Mouse (Mus musculus) neural tube, embryonic 15.5 days (tissue): Measurements from ENCODE around the gene Tcf15. TPM values are rescaled to one million over a fixed set of nuclear protein-coding genes. Genes with fewer than 3 reads are reported as not detected.

Source experiments
- ATAC-seq: fragments of 200-750 bp; cut with Nextera tagmentation; 2 replicates; pipeline ENCODE4 v1.8.0; 2017; ENCODE audit warnings: mild to moderate bottlenecking, moderate TSS enrichment, moderate library complexity; ENCODE audit not compliant: low FRiP score
- H3K27ac ChIP-seq: fragments of 300-500 bp; sonication (generic); replicated peaks from 2 replicates; pipeline ENCODE4 v1.5.1; 2015; ENCODE audit warnings: mild to moderate bottlenecking, inconsistent platforms
- H3K27me3 ChIP-seq: fragments of 300-500 bp; sonication (generic); replicated peaks from 2 replicates; pipeline ENCODE4 v1.6.1; 2015; ENCODE audit warnings: inconsistent platforms
- H3K36me3 ChIP-seq: fragments of 300-500 bp; sonication (generic); 2 replicates; pipeline ENCODE4 v1.6.1; 2015; ENCODE audit warnings: inconsistent platforms
- H3K4me1 ChIP-seq: fragments of 300-500 bp; sonication (generic); 2 replicates; pipeline ENCODE4 v1.6.1; 2015; ENCODE audit warnings: inconsistent platforms
- H3K4me2 ChIP-seq: fragments of 300-500 bp; sonication (generic); 2 replicates; pipeline ENCODE4 v1.6.1; 2015; ENCODE audit warnings: inconsistent platforms, mild to moderate bottlenecking, moderate library complexity
- H3K4me3 ChIP-seq: fragments of 300-500 bp; sonication (generic); replicated peaks from 2 replicates; pipeline ENCODE4 v1.5.1; 2015; ENCODE audit warnings: mild to moderate bottlenecking, inconsistent platforms
- H3K9ac ChIP-seq: fragments of 300-500 bp; sonication (generic); replicated peaks from 2 replicates; pipeline ENCODE4 v1.6.1; 2015; ENCODE audit warnings: mild to moderate bottlenecking, inconsistent platforms
- H3K9me3 ChIP-seq: fragments of 300-500 bp; sonication (generic); replicated peaks from 2 replicates; pipeline ENCODE4 v1.6.1; 2016; ENCODE audit warnings: inconsistent platforms
- WGBS: fragments of 180-500 bp; shearing (Covaris S2); methylation state at CpG from one replicate; pipeline ENCODE4 v1.1.7; 2015; ENCODE audit warnings: mixed read lengths; 5-methylcytosine and 5-hydroxymethylcytosine counted together
- polyA plus RNA-seq: library from polyadenylated mRNA; unstranded; fragments of >200 nt; fragmentation: Nextera tagmentation; extraction: Ambion mirVana; gene quantifications from 2 replicates; pipeline ENCODE4 v1.2.1, GENCODE M21; 2015

Gene Tcf15
- polyA plus RNA-seq, 1 experiment from 2014 or later: 2.1 TPM

DNA sequence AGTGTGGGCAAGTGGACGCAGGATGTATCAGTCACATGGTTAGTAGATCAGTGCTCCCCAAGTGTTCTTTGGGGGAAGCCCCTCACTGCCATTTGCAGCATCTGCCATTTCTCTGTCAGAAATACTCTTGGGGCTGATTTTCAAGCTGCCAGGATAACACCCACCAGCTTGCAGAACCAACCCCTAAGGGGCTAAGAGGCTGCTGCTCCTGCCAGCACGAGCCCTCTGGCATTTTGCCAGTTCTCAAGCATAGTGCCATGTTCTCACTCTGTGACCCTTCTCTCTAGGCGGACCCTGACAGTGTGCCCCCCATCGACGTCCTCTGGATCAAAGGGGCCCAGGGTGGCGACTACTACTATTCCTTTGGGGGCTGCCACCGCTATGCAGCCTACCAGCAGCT, 34.7 kb upstream of the Tcf15 start:
- H3K27ac ChIP-seq: no peak overlapping the region
- 51% methylated on average over 7 of the region's 7 CpGs for WGBS
- ATAC-seq: no peak

DNA sequence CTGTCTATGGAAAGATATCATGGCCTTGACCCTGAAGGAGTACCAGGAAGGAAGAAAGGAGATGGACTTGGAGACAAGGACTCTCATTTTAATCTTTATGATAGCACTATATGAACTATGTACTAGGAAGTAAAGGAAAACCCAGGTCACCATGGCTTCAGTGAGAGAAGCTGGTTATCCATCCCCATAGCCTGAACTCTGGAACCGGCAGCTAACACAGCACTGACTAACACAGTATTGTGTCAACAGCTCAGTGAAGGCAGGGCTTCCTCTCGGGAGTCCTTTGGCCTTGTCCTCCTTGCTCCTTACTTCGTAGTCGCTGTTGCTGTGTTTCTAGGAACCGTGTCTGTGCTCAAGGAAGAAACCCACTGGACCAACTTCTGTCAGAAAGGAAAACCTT, 34.0 kb upstream of the Tcf15 start:
- H3K9ac ChIP-seq: no peak overlapping the region
- WGBS: 91% methylated on average over 5 of the region's 5 CpGs
- ATAC-seq: no peak
- H3K4me3 ChIP-seq: no peak overlapping the region
- peaks cover 40% of the 10 kb centered on the region for H3K4me1 ChIP-seq
- H3K9me3 ChIP-seq: no peaks in the 10 kb centered on the region
- H3K27ac ChIP-seq: no peak overlapping the region
- no peak overlapping the region for H3K4me2 ChIP-seq
- no peaks in the 10 kb centered on the region for H3K36me3 ChIP-seq
- H3K27me3 ChIP-seq: no peaks in the 10 kb centered on the region

More for the DNA sequence above, 34.7 kb upstream of the Tcf15 start:
- Histone ChIP-seq H3K9me3 (no peaks in the 10 kb centered on the region), H3K4me2 (no peak overlapping the region), H3K4me1 (peaks cover 33% of the 10 kb centered on the region), H3K9ac (no peak overlapping the region), H3K36me3 (no peaks in the 10 kb centered on the region), H3K27me3 (no peaks in the 10 kb centered on the region), H3K4me3 (no peak overlapping the region)

DNA sequence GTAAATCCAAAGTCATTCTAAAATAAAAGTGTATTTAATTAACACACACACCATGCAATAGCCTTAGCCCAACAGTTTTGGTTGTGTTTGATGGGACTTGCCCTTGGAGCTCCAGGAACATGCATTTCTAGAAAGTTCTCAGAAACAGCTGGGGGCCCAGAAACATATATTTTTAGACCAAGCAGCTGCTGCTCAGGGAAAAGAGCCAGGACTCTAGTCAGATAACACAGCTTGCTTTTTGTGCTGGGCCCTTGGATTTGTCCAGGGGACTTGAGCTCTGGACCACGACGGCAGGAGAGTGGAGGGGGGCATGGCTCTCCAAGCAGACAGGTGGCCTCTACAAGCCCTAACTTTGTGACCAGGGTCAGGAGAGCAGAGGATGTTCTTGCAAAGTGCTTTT, 32.0 kb upstream of the Tcf15 start:
- 65% methylated on average over 2 of the region's 2 CpGs for WGBS
- Histone ChIP-seq H3K9ac (no peak overlapping the region), H3K4me3 (no peak overlapping the region), H3K4me2 (no peak overlapping the region), H3K27me3 (no peaks in the 10 kb centered on the region), H3K4me1 (peaks cover 34% of the 10 kb centered on the region), H3K9me3 (no peaks in the 10 kb centered on the region), H3K36me3 (no peaks in the 10 kb centered on the region), H3K27ac (no peak overlapping the region)
- no peak for ATAC-seq

DNA sequence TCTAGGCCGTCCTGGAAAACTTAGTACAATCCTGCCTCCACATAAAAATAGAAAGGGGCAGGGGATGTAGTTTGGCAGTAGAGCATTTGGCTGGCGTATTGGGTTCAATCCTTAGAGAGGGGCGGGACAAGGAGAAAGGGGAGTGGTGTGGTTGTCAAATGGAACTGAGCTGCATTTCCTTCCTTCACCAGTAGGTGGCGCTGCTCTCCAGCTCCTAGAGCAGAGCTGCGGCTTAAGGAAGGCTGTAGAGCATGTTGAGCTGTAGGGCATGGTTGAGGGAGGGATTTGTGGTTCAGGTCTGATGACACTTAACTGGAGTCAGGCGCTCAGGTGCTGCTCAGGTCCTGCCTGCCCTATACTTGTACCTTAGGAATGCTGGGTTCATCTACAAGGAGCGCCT, 31.4 kb upstream of the Tcf15 start:
- Histone ChIP-seq H3K27me3 (no peaks in the 10 kb centered on the region), H3K36me3 (no peaks in the 10 kb centered on the region), H3K4me3 (no peak overlapping the region), H3K9me3 (no peaks in the 10 kb centered on the region), H3K9ac (no peak overlapping the region), H3K4me2 (no peak overlapping the region), H3K27ac (no peak overlapping the region), H3K4me1 (peaks cover 28% of the 10 kb centered on the region)
- ATAC-seq: peak; percentile 73; the same call in 1 of the 2 replicates
- WGBS: 5% methylated on average over 7 of the region's 7 CpGs

DNA sequence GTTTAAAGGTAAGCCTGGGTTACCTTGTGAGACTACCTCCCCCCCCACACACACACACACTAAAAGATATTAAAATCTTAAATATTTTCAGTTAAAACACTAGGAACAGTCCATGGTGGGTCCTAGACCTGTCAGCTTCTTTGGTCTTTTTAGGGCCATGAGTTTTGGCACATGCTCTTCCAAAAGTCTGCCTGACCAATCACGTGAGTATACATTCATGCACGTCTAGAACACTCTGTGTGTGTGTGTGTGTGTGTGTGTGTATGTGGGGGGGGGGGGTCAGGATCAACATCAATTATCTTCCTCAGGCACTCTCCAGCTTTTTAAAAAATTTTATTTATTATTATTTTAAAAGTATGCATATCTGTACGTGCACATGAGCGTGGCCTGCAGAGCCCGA, 30.9 kb upstream of the Tcf15 start:
- Histone ChIP-seq H3K4me1 (peaks cover 28% of the 10 kb centered on the region), H3K4me2 (no peak overlapping the region), H3K27ac (no peak overlapping the region), H3K9me3 (no peaks in the 10 kb centered on the region), H3K4me3 (no peak overlapping the region), H3K27me3 (no peaks in the 10 kb centered on the region), H3K36me3 (no peaks in the 10 kb centered on the region), H3K9ac (no peak overlapping the region)
- 79% methylated on average over 5 of the region's 5 CpGs for WGBS
- ATAC-seq: no peak

DNA sequence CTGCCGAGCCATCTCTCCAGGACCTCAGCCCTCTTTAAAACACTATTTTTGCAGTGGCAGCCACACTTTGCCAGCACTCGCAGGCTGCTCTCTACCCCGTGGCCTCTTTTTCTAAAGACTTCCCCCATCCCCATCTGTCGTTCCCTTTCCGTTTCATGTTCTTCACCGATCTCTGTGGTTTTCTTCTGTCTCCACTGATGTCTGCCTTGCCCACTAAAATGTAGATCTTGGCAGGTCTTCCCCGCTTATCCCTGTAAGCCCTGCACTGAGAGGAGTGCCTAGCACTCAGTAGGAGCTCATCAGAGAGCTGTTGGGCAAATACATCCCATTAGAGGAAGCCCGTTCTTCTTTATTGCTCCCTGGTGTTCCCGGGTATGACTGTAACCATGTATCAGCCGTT, 30.4 kb upstream of the Tcf15 start:
- H3K27me3 ChIP-seq: no peaks in the 10 kb centered on the region
- 0 out of 2 replicates have a peak overlapping the region, but pooled peaks have one; percentile 9 for H3K27ac ChIP-seq
- ATAC-seq: no peak
- no peak overlapping the region for H3K4me3 ChIP-seq
- no peaks in the 10 kb centered on the region for H3K36me3 ChIP-seq
- no peaks in the 10 kb centered on the region for H3K9me3 ChIP-seq
- 34% methylated on average over 10 of the region's 10 CpGs for WGBS
- H3K4me2 ChIP-seq: no peak overlapping the region
- no peak overlapping the region for H3K9ac ChIP-seq
- peaks cover 28% of the 10 kb centered on the region for H3K4me1 ChIP-seq

DNA sequence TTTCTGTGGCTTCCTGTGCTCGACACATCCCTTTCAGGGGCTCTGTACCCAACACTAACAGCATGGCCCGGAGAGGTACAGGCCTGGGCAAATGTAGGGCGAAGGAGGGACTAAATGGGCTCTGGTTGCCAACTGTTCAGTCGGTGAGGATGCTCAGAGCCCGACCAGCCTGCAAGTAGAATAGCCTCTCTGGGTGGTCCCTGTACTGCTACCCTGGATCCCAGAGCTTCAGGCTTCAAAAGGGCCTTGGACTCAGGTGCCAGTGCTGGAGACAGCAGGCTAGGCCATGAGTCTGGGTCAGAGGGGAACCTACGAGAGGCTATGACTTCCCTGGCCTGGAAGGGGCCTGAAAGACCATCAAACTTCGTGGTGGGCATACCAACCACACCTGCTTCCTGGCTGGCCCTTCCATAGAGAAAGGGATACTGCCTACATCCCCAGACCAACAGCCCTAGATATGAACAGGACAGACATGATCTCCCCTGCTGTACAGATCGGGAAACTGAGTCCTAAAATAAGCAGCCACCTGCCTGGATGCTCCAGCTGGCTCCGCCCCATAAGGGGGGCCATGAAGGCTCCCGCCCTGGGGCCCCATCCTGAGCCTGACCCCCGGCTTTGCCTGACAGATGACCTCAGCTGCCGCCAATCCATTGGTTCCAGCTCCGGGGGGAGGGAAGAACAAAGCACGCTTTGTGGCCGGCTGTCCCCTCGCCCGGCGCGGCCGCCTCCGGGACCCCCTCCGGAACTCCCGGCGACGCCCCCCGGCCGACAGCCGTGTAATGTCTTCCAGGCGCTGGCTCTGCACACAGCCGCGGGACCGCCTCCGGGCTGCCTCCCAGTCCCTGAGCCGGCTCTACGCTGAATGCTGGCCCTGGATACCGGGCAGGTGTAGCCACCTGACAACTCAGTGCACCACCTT, 29.0 kb upstream of the Tcf15 start:
- Histone ChIP-seq H3K27ac (no peak overlapping the region), H3K4me2 (peak overlapping the region; percentile 59), H3K4me1 (peaks cover 25% of the 10 kb centered on the region), H3K4me3 (peak overlapping the region; percentile 26), H3K9ac (peak overlapping the region; percentile 35; the same call in 1 of the 2 replicates), H3K36me3 (no peaks in the 10 kb centered on the region), H3K9me3 (no peaks in the 10 kb centered on the region), H3K27me3 (no peaks in the 10 kb centered on the region)
- peak; percentile 43; the same call in 1 of the 2 replicates for ATAC-seq
- 10% methylated on average over 36 of the region's 36 CpGs for WGBS

DNA sequence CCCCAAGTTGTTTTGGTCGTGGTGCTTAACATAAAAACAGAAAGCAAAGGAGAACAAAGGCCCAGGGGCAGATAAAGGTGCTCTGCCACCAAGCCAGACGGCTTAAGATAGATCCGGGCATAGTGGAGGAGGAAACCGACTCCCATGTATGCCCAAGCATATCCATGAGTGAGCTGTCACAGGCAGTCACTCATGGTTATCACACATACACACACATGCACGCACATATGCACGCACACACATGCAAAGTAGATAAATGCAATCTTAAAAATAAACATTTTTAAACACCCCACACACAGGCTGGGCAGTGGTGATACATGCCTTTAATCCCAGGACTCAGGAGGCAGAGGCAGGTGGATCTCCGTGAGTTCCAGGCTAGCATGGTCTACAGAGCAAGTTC, 25.7 kb upstream of the Tcf15 start:
- no peak for ATAC-seq
- Histone ChIP-seq H3K27me3 (no peaks in the 10 kb centered on the region), H3K4me1 (peaks cover 27% of the 10 kb centered on the region), H3K4me3 (no peak overlapping the region), H3K9ac (no peak overlapping the region), H3K9me3 (no peaks in the 10 kb centered on the region), H3K4me2 (no peak overlapping the region), H3K36me3 (no peaks in the 10 kb centered on the region), H3K27ac (no peak overlapping the region)
- WGBS: 90% methylated on average over 7 of the region's 7 CpGs

DNA sequence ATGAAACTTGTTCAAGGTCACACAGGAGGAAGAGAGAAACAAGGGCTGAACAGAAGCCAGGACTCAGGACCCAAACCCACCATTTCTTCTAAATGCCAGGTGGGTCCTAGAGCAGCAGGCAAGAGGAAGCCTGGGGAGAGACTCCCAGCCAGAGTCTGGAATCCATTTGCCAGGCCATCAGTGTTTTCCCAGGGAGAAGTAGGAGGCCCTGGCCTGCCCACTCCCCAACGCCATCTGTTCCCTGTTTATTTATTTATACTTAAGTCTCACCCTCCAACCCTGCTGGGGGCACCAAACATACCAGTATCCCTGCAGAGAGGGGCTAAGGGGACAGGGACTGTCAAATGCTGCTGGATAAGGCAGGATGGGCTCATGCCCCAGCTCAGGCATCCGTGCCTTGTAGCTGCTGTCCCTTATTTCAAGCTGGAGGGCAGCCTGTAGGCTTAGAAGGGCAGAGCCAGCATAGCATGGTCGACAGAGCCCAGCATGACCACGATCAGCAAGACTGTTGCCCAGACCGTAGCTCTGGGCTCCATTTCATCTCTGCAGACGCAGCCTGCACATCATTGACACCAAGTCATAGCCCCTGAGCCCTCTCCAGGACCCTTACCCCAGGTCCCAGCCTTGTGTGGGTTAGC, 24.0 kb upstream of the Tcf15 start:
- 56% methylated on average over 6 of the region's 6 CpGs for WGBS
- H3K27me3 ChIP-seq: no peaks in the 10 kb centered on the region
- no peak overlapping the region for H3K4me3 ChIP-seq
- H3K27ac ChIP-seq: no peak overlapping the region
- H3K9ac ChIP-seq: no peak overlapping the region
- H3K9me3 ChIP-seq: no peaks in the 10 kb centered on the region
- H3K4me2 ChIP-seq: no peak overlapping the region
- ATAC-seq: no peak
- peaks cover 15% of the 10 kb centered on the region for H3K4me1 ChIP-seq
- H3K36me3 ChIP-seq: no peaks in the 10 kb centered on the region

DNA sequence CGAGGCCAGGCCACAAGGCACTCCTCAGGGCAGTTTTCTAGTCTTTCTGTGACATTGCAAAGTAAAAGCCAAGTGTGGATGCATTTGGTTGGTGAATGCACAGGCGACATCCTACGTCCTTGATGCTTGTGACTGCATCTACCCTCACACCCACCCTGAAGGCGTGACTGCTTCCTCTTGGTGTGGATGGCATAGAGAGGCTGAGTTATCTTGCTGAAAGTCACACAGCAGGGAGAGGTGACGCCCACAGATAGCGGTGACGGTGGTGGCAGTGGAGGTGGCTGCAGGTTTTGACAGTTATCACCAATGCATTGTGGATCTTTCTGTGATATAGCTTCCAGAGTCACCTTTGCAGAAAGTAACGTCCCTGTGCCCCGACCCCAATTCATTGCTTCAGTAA, 20.5 kb upstream of the Tcf15 start:
- Histone ChIP-seq H3K27me3 (no peaks in the 10 kb centered on the region), H3K4me3 (no peak overlapping the region), H3K9me3 (no peaks in the 10 kb centered on the region), H3K4me1 (peaks cover 7% of the 10 kb centered on the region), H3K9ac (no peak overlapping the region), H3K36me3 (no peaks in the 10 kb centered on the region), H3K27ac (no peak overlapping the region), H3K4me2 (no peak overlapping the region)
- 86% methylated on average over 9 of the region's 9 CpGs for WGBS
- ATAC-seq: no peak

DNA sequence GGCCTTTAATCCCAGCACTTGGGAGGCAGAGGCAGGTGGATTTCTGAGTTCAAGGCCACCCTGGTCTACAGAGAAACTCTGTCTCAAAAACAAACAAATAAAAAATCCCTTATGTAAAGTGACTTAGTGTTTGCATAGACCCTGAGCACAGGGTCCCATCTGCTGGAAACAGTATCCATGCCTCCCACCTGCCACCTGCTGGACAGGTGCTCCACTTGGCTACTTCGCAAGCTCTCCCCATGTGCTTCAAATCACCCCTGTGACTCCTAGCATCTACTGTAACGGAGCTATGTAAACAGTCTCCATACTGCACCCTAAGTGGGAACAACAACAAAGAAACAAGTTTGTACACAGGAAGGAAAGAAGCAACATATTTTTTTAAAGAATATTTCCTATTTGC, 14.8 kb upstream of the Tcf15 start:
- 75% methylated on average over 2 of the region's 2 CpGs for WGBS
- no peak for ATAC-seq
- no peaks in the 10 kb centered on the region for H3K36me3 ChIP-seq
- no peak overlapping the region for H3K9ac ChIP-seq
- H3K4me1 ChIP-seq: peaks cover 5% of the 10 kb centered on the region; the same call in 1 of the 2 replicates
- H3K4me2 ChIP-seq: no peak overlapping the region
- no peak overlapping the region for H3K4me3 ChIP-seq
- H3K27me3 ChIP-seq: no peaks in the 10 kb centered on the region
- H3K9me3 ChIP-seq: no peaks in the 10 kb centered on the region
- no peak overlapping the region for H3K27ac ChIP-seq

DNA sequence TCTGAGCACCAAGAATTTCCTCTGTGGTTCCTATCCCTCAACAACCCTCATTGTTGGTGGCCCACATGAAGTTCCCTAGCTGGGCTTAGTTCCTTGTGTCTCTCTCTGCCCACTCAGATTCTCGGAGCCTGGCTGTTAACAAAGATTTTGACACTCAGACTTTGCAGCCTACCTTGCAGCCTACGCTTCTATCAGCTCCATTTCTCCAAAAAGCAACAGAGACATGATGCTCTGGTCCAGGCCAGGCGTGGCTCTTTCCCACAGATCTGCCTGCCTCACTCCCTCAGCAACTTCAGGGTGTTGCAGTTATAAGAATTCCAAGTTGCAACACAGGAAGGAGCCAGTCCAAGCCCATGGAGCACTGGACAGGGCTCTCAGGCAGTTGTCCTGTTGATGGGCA, 13.6 kb upstream of the Tcf15 start:
- 86% methylated on average over 3 of the region's 3 CpGs for WGBS
- no peaks in the 10 kb centered on the region for H3K27me3 ChIP-seq
- H3K36me3 ChIP-seq: no peaks in the 10 kb centered on the region
- no peak for ATAC-seq
- no peaks in the 10 kb centered on the region for H3K9me3 ChIP-seq
- H3K9ac ChIP-seq: no peak overlapping the region
- no peak overlapping the region for H3K4me2 ChIP-seq
- no peak overlapping the region for H3K27ac ChIP-seq
- peaks cover 5% of the 10 kb centered on the region; the same call in 1 of the 2 replicates for H3K4me1 ChIP-seq
- no peak overlapping the region for H3K4me3 ChIP-seq
